Mouse (Mus musculus): ENCODE data around the gene 4930404N11Rik. TPM values are rescaled to one million over a fixed set of nuclear protein-coding genes. Genes with fewer than 3 reads are reported as not detected.

Gene 4930404N11Rik
- polyA plus RNA-seq, 1 experiment from 2014 or later = not detected

- H3K9me3 ChIP-seq (ENCODE audit: control insufficient read depth, low read length) = no peaks in the 10 kb centered on the region
- no peak for DNase-seq (ENCODE audit: low spot score, missing footprints)
- WGBS = 60% methylated on average over 5 of the region's 5 CpGs
- H3K36me3 ChIP-seq (ENCODE audit: control insufficient read depth, insufficient read depth, low read length) = 0 out of 2 replicates have a peak, but pooled peaks cover 2% of the 10 kb centered on the region
- H3K27me3 ChIP-seq (ENCODE audit: control insufficient read depth, insufficient read depth, low read length) = peaks cover 6% of the 10 kb centered on the region; the same call in 1 of the 2 replicates
- H3K4me3 ChIP-seq (ENCODE audit: low read depth, low read length) = no peak overlapping the region
- peaks cover 27% of the 10 kb centered on the region for H3K4me1 ChIP-seq (ENCODE audit: control insufficient read depth, insufficient read depth, low read length)
- H3K9ac ChIP-seq (ENCODE audit: low read length) = no peak overlapping the region
- no peak for ATAC-seq (ENCODE audit: low FRiP score)
- no peak overlapping the region for H3K4me2 ChIP-seq
- no peak overlapping the region for H3K27ac ChIP-seq (ENCODE audit: low read depth, low read length)
Measured at GRCm38 (mm10) chr10:81396749-81397148, 31.1 kb upstream of the 4930404N11Rik start.

GRCm38 (mm10) chr10:81395865-81396264 is 30.2 kb upstream of the 4930404N11Rik start:
- 0 out of 2 replicates have a peak, but pooled peaks cover 2% of the 10 kb centered on the region for H3K36me3 ChIP-seq (ENCODE audit: control insufficient read depth, insufficient read depth, low read length)
- no peak overlapping the region for H3K4me3 ChIP-seq (ENCODE audit: low read depth, low read length)
- H3K4me1 ChIP-seq (ENCODE audit: control insufficient read depth, insufficient read depth, low read length) = peaks cover 20% of the 10 kb centered on the region
- no peak overlapping the region for H3K27ac ChIP-seq (ENCODE audit: low read depth, low read length)
- H3K4me2 ChIP-seq = no peak overlapping the region
- WGBS = 83% methylated on average over 4 of the region's 4 CpGs
- peaks cover 6% of the 10 kb centered on the region; the same call in 1 of the 2 replicates for H3K27me3 ChIP-seq (ENCODE audit: control insufficient read depth, insufficient read depth, low read length)
- no peak overlapping the region for H3K9ac ChIP-seq (ENCODE audit: low read length)
- no peaks in the 10 kb centered on the region for H3K9me3 ChIP-seq (ENCODE audit: control insufficient read depth, low read length)
- peak; percentile 81 for DNase-seq (ENCODE audit: low spot score, missing footprints)
- no peak for ATAC-seq (ENCODE audit: low FRiP score)

- ATAC-seq (ENCODE audit: low FRiP score) = peak; percentile 45; the same call in 1 of the 2 replicates
- 0 out of 2 replicates have a peak overlapping the region, but pooled peaks have one; percentile 9 for H3K9ac ChIP-seq (ENCODE audit: low read length)
Measured at GRCm38 (mm10) chr10:81395127-81395526, 29.5 kb upstream of the 4930404N11Rik start.

GRCm38 (mm10) chr10:81393456-81394063 is 27.9 kb upstream of the 4930404N11Rik start:
- ATAC-seq (ENCODE audit: low FRiP score) (no peak), DNase-seq (ENCODE audit: low spot score, missing footprints) (no peak)
- peaks cover 16% of the 10 kb centered on the region for H3K4me1 ChIP-seq (ENCODE audit: control insufficient read depth, insufficient read depth, low read length)
- H3K9me3 ChIP-seq (ENCODE audit: control insufficient read depth, low read length) = no peaks in the 10 kb centered on the region
- H3K27me3 ChIP-seq (ENCODE audit: control insufficient read depth, insufficient read depth, low read length) = no peaks in the 10 kb centered on the region
- H3K27ac ChIP-seq (ENCODE audit: low read depth, low read length) = no peak overlapping the region
- H3K36me3 ChIP-seq (ENCODE audit: control insufficient read depth, insufficient read depth, low read length) = no peaks in the 10 kb centered on the region
- no peak overlapping the region for H3K4me3 ChIP-seq (ENCODE audit: low read depth, low read length)
- H3K4me2 ChIP-seq = peak overlapping the region; percentile 32
- WGBS = 6% methylated on average over 19 of the region's 19 CpGs
- peak overlapping the region; percentile 43 for H3K9ac ChIP-seq (ENCODE audit: low read length)

More at GRCm38 (mm10) chr10:81395127-81395526, 29.5 kb upstream of the 4930404N11Rik start:
- H3K4me2 ChIP-seq = no peak overlapping the region
- no peak overlapping the region for H3K4me3 ChIP-seq (ENCODE audit: low read depth, low read length)
- peaks cover 17% of the 10 kb centered on the region for H3K4me1 ChIP-seq (ENCODE audit: control insufficient read depth, insufficient read depth, low read length)
- H3K27me3 ChIP-seq (ENCODE audit: control insufficient read depth, insufficient read depth, low read length) = no peaks in the 10 kb centered on the region
- no peak overlapping the region for H3K27ac ChIP-seq (ENCODE audit: low read depth, low read length)
- H3K9me3 ChIP-seq (ENCODE audit: control insufficient read depth, low read length) = no peaks in the 10 kb centered on the region
- peak; percentile 98 for DNase-seq (ENCODE audit: low spot score, missing footprints)
- H3K36me3 ChIP-seq (ENCODE audit: control insufficient read depth, insufficient read depth, low read length) = 0 out of 2 replicates have a peak, but pooled peaks cover 2% of the 10 kb centered on the region
- whole genome bisulfite sequencing = 19% methylated on average over 5 of the region's 5 CpGs

GRCm38 (mm10) chr10:81392781-81393185 is 27.2 kb upstream of the 4930404N11Rik start, which contains the start of gene Smim24:
Gene Smim24 (plus strand): TSS chr10:81393051.
- H3K4me2 ChIP-seq = peak within 1 kb of the TSS; percentile 32
- H3K27me3 ChIP-seq (ENCODE audit: control insufficient read depth, insufficient read depth, low read length) = no peaks in the 10 kb centered on the region
- no peak within 1 kb of the TSS for H3K27ac ChIP-seq (ENCODE audit: low read depth, low read length)
- H3K4me1 ChIP-seq (ENCODE audit: control insufficient read depth, insufficient read depth, low read length) = peaks cover 16% of the 10 kb centered on the region
- peak within 1 kb of the TSS; percentile 43 for H3K9ac ChIP-seq (ENCODE audit: low read length)
- H3K4me3 ChIP-seq (ENCODE audit: low read depth, low read length) = no peak within 1 kb of the TSS
- 67% methylated on average over 14 of the region's 14 CpGs for WGBS
- DNase-seq (ENCODE audit: low spot score, missing footprints) (no peak), ATAC-seq (ENCODE audit: low FRiP score) (no peak)
- H3K9me3 ChIP-seq (ENCODE audit: control insufficient read depth, low read length) = no peaks in the 10 kb centered on the region
- peaks cover 4% of the 10 kb centered on the region for H3K36me3 ChIP-seq (ENCODE audit: control insufficient read depth, insufficient read depth, low read length)

GRCm38 (mm10) chr10:81392270-81392669 is 26.7 kb upstream of the 4930404N11Rik start:
- ATAC-seq (ENCODE audit: low FRiP score) = no peak
- no peak for DNase-seq (ENCODE audit: low spot score, missing footprints)
- H3K9me3 ChIP-seq (ENCODE audit: control insufficient read depth, low read length) = no peaks in the 10 kb centered on the region
- H3K27ac ChIP-seq (ENCODE audit: low read depth, low read length) = no peak overlapping the region
- no peak overlapping the region for H3K4me2 ChIP-seq
- 85% methylated on average over 6 of the region's 6 CpGs for WGBS
- peaks cover 16% of the 10 kb centered on the region for H3K4me1 ChIP-seq (ENCODE audit: control insufficient read depth, insufficient read depth, low read length)
- H3K9ac ChIP-seq (ENCODE audit: low read length) = no peak overlapping the region
- H3K36me3 ChIP-seq (ENCODE audit: control insufficient read depth, insufficient read depth, low read length) = peaks cover 9% of the 10 kb centered on the region
- H3K27me3 ChIP-seq (ENCODE audit: control insufficient read depth, insufficient read depth, low read length) = no peaks in the 10 kb centered on the region
- H3K4me3 ChIP-seq (ENCODE audit: low read depth, low read length) = no peak overlapping the region

- DNase-seq (ENCODE audit: low spot score, missing footprints) (no peak), ATAC-seq (ENCODE audit: low FRiP score) (no peak)
- no peak overlapping the region for H3K4me2 ChIP-seq
- H3K4me1 ChIP-seq (ENCODE audit: control insufficient read depth, insufficient read depth, low read length) = peaks cover 11% of the 10 kb centered on the region
- no peaks in the 10 kb centered on the region for H3K27me3 ChIP-seq (ENCODE audit: control insufficient read depth, insufficient read depth, low read length)
- no peak overlapping the region for H3K27ac ChIP-seq (ENCODE audit: low read depth, low read length)
- WGBS = 88% methylated on average over 13 of the region's 13 CpGs
- H3K36me3 ChIP-seq (ENCODE audit: control insufficient read depth, insufficient read depth, low read length) = peaks cover 16% of the 10 kb centered on the region
- no peak overlapping the region for H3K4me3 ChIP-seq (ENCODE audit: low read depth, low read length)
- H3K9ac ChIP-seq (ENCODE audit: low read length) = no peak overlapping the region
- H3K9me3 ChIP-seq (ENCODE audit: control insufficient read depth, low read length) = no peaks in the 10 kb centered on the region
Measured at GRCm38 (mm10) chr10:81390678-81390965, 25.0 kb upstream of the 4930404N11Rik start.

- 56% methylated on average over 23 of the region's 23 CpGs for WGBS
- Histone ChIP-seq H3K4me2 (no peak overlapping the region), H3K9ac (ENCODE audit: low read length) (peak overlapping the region; percentile 28; the same call in 1 of the 2 replicates), H3K27ac (ENCODE audit: low read depth, low read length) (no peak overlapping the region), H3K4me3 (ENCODE audit: low read depth, low read length) (no peak overlapping the region), H3K36me3 (ENCODE audit: control insufficient read depth, insufficient read depth, low read length) (peaks cover 16% of the 10 kb centered on the region), H3K27me3 (ENCODE audit: control insufficient read depth, insufficient read depth, low read length) (no peaks in the 10 kb centered on the region), H3K9me3 (ENCODE audit: control insufficient read depth, low read length) (no peaks in the 10 kb centered on the region), H3K4me1 (ENCODE audit: control insufficient read depth, insufficient read depth, low read length) (peaks cover 17% of the 10 kb centered on the region)
- DNase-seq (ENCODE audit: low spot score, missing footprints) (peak; percentile 97), ATAC-seq (ENCODE audit: low FRiP score) (peak; percentile 60)
Measured at GRCm38 (mm10) chr10:81389801-81390677, 24.4 kb upstream of the 4930404N11Rik start.

- Histone ChIP-seq H3K36me3 (ENCODE audit: control insufficient read depth, insufficient read depth, low read length) (peaks cover 16% of the 10 kb centered on the region), H3K9ac (ENCODE audit: low read length) (peak overlapping the region; percentile 28; the same call in 1 of the 2 replicates), H3K27ac (ENCODE audit: low read depth, low read length) (peak overlapping the region; percentile 25), H3K4me3 (ENCODE audit: low read depth, low read length) (no peak overlapping the region), H3K9me3 (ENCODE audit: control insufficient read depth, low read length) (no peaks in the 10 kb centered on the region), H3K4me1 (ENCODE audit: control insufficient read depth, insufficient read depth, low read length) (peaks cover 21% of the 10 kb centered on the region), H3K27me3 (ENCODE audit: control insufficient read depth, insufficient read depth, low read length) (no peaks in the 10 kb centered on the region), H3K4me2 (no peak overlapping the region)
- DNase-seq (ENCODE audit: low spot score, missing footprints) = peak; percentile 88
- peak; percentile 2; the same call in 1 of the 2 replicates for ATAC-seq (ENCODE audit: low FRiP score)
- WGBS = 38% methylated on average over 3 of the region's 3 CpGs
Measured at GRCm38 (mm10) chr10:81389373-81389772, 23.8 kb upstream of the 4930404N11Rik start.
